Mouse (Mus musculus): ENCODE measurements around the gene Epo.

GRCm38 (mm10) chr5:137553000-137553399 is 20.0 kb upstream of the Epo start:
- TF ChIP-seq ZC3H11A (IDR thresholded peaks at IDR 0.05; ENCODE audit: borderline replicate concordance, low read depth, low read length): no peak
- TF ChIP-seq ZNF384 (IDR thresholded peaks at IDR 0.05; ENCODE audit: low read depth, low read length): no peak
- TF ChIP-seq MAFK (IDR thresholded peaks at IDR 0.05; ENCODE audit: insufficient read depth, low read depth, low read length): no peak
- no peak for TF ChIP-seq CHD2 (IDR thresholded peaks at IDR 0.05; ENCODE audit: low read depth, low read length)

Data from ES-E14 (cell line).